22 mouse cellular contexts compared by ENCODE assay signal in the genomic region with DNA sequence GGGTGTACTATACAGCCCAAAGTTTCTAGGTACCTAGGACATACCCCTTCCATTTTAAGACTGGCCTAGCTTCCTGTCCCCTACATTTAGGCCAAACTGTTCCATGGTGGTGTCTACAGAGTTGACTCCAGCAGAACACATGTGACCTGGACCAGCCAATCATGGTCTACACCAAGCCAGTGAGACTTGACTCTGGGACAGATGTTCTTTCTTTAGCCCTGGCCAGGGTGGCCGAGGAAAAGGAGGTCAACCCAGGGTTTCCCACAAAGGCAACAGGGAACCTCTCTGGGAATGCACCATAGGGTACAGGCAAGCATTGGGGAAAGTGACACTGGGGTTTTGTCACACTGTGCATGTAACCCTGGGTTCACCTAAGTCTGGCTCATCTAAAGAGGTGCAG. TPM values are rescaled to one million over a fixed set of nuclear protein-coding genes. Genes with fewer than 3 reads are reported as not detected.
DNase-seq lines count a peak whose midpoint lies in the region; ATAC-seq lines count a peak whose summit lies in the region.
"Had no signal": no experiment of that assay in that cellular context is flagged by ENCODE, and none has a peak within 500 bp of the region (broad histone marks: within the 10 kb centered on the region; RNA-seq: fewer than 3 reads in every experiment).

No protein-coding gene starts in this region.

- no peak overlapping the region for H3K4me3 ChIP-seq in heart, embryonic 12.5 days
- no peak overlapping the region for H3K4me3 ChIP-seq in kidney, embryonic 16.5 days (ENCODE audit: low read length)
- H3K4me3 ChIP-seq in brown adipose tissue, adult 24 weeks (ENCODE audit: insufficient read depth, low read depth, low read length) = no peak overlapping the region
- H3K4me3 ChIP-seq: embryonic facial prominence, embryonic 13.5 days; heart, embryonic 13.5 days; midbrain, embryonic 13.5 days; myocyte; neural tube, embryonic 15.5 days had no signal

- ATAC-seq in heart, embryonic 12.5 days (ENCODE audit: insufficient number of reproducible peaks, low FRiP score) = no peak
- no peak for ATAC-seq in kidney, embryonic 16.5 days (ENCODE audit: low FRiP score, low TSS enrichment)
- ATAC-seq: activated CD4-positive, CD25-positive, alpha-beta regulatory T cell, adult 4 months; forebrain, postnatal 0 days; midbrain, embryonic 13.5 days; Patski had no signal

- H3K27me3 ChIP-seq in heart, embryonic 12.5 days (replicated peaks) = no peaks in the 10 kb centered on the region
- H3K27me3 ChIP-seq in kidney, embryonic 16.5 days (ENCODE audit: insufficient read depth, low read length) = no peaks in the 10 kb centered on the region
- H3K27me3 ChIP-seq: embryonic facial prominence, embryonic 13.5 days; heart, embryonic 13.5 days; neural tube, embryonic 15.5 days; Patski had no signal

- no peak overlapping the region for H3K4me2 ChIP-seq in heart, embryonic 12.5 days
- H3K4me2 ChIP-seq in kidney, embryonic 16.5 days (replicated peaks; ENCODE audit: low read depth, low read length) = no peak overlapping the region
- H3K4me2 ChIP-seq: embryonic facial prominence, embryonic 13.5 days; heart, embryonic 13.5 days; midbrain, embryonic 13.5 days; neural tube, embryonic 15.5 days had no signal

- peak; percentile 99 for DNase-seq in heart, adult 11 months
- DNase-seq in kidney, adult 9 months = no peak
- DNase-seq in skeletal muscle tissue, adult 2 months (ENCODE audit: low read depth, low spot score) = peak; percentile 85
- DNase-seq in testis, postnatal 14 days (ENCODE audit: low spot score) = no peak
- DNase-seq: adrenal gland, postnatal 36 days; B cell, adult 2 months; cerebellum, adult 9-10 months; forebrain, postnatal 0 days; right cerebral cortex, postnatal 25 days; thymus, adult 2 months had no signal

- H3K27ac ChIP-seq in heart, embryonic 12.5 days (ENCODE audit: poor library complexity, severe bottlenecking) = no peak overlapping the region
- peak overlapping the region; percentile 47; the same call in 1 of the 2 replicates for H3K27ac ChIP-seq in kidney, embryonic 16.5 days (ENCODE audit: low read length)
- H3K27ac ChIP-seq in brown adipose tissue, adult 24 weeks (replicated peaks; ENCODE audit: low read depth, low read length) = peak overlapping the region; percentile 76; the same call in 1 of the 2 replicates
- H3K27ac ChIP-seq: heart, embryonic 13.5 days; midbrain, embryonic 13.5 days; neural tube, embryonic 15.5 days had no signal

- no peak overlapping the region for H3K9ac ChIP-seq in heart, embryonic 12.5 days
- no peak overlapping the region for H3K9ac ChIP-seq in kidney, embryonic 16.5 days (replicated peaks; ENCODE audit: low read length)
- H3K9ac ChIP-seq: embryonic facial prominence, embryonic 13.5 days; forebrain, postnatal 0 days; heart, embryonic 13.5 days; midbrain, embryonic 13.5 days; neural tube, embryonic 15.5 days had no signal

- peaks cover 65% of the 10 kb centered on the region for H3K4me1 ChIP-seq in heart, embryonic 12.5 days (replicated peaks)
- peaks cover 66% of the 10 kb centered on the region for H3K4me1 ChIP-seq in kidney, embryonic 16.5 days (ENCODE audit: insufficient read depth, low read length)
- H3K4me1 ChIP-seq in brown adipose tissue, adult 24 weeks (ENCODE audit: control insufficient read depth, insufficient read depth, insufficient read length, low read length) = peaks cover 51% of the 10 kb centered on the region

- H3K9me3 ChIP-seq in heart, embryonic 12.5 days (replicated peaks) = no peaks in the 10 kb centered on the region
- no peaks in the 10 kb centered on the region for H3K9me3 ChIP-seq in kidney, embryonic 16.5 days (ENCODE audit: low read length)
- H3K9me3 ChIP-seq: embryonic facial prominence, embryonic 13.5 days; heart, embryonic 13.5 days; midbrain, embryonic 13.5 days; neural tube, embryonic 15.5 days had no signal

- WGBS in heart, embryonic 12.5 days = 52% methylated on average over 1 of the region's 1 CpGs
- 67% methylated on average over 1 of the region's 1 CpGs for WGBS in kidney, embryonic 16.5 days

- H3K36me3 ChIP-seq in heart, embryonic 12.5 days = no peaks in the 10 kb centered on the region
- H3K36me3 ChIP-seq in kidney, embryonic 16.5 days (ENCODE audit: insufficient read depth, low read length) = no peaks in the 10 kb centered on the region
- H3K36me3 ChIP-seq: embryonic facial prominence, embryonic 13.5 days; heart, embryonic 13.5 days; midbrain, embryonic 13.5 days; neural tube, embryonic 15.5 days had no signal

RNA-seq across cellular contexts. Expression of a gene that starts 14.6 kb away (rescaled TPM):
- polyA plus RNA-seq in heart, embryonic 12.5 days (2016; fragmentation: Nextera tagmentation; extraction: Ambion mirVana) = 11.9 and 13.3 TPM in 2 replicates
- 21.4 and 21.9 TPM in 2 replicates for polyA plus RNA-seq in kidney, embryonic 16.5 days (2015; fragmentation: Nextera tagmentation; extraction: Ambion mirVana)
- polyA plus RNA-seq in brown adipose tissue, adult 24 weeks (2012; ENCODE audit: insufficient read depth, insufficient read length, missing spikeins) = 4.1 and 6.7 TPM in 2 replicates

RNA-seq across cellular contexts. Expression of a gene that starts 25.5 kb away (rescaled TPM):
- polyA plus RNA-seq in heart, embryonic 12.5 days (2016; fragmentation: Nextera tagmentation; extraction: Ambion mirVana) = 23.1 and 24.4 TPM in 2 replicates
- 29.2 and 30.0 TPM in 2 replicates for polyA plus RNA-seq in kidney, embryonic 16.5 days (2015; fragmentation: Nextera tagmentation; extraction: Ambion mirVana)
- 5.0 and 8.4 TPM in 2 replicates for polyA plus RNA-seq in brown adipose tissue, adult 24 weeks (2012; ENCODE audit: insufficient read depth, insufficient read length, missing spikeins)

RNA-seq across cellular contexts. Expression of a gene that starts 33.5 kb away (rescaled TPM):
- polyA plus RNA-seq in heart, embryonic 12.5 days (2016; fragmentation: Nextera tagmentation; extraction: Ambion mirVana) = 0.40 TPM in 1 of 2 replicates, not detected in the other
- polyA plus RNA-seq in kidney, embryonic 16.5 days (2015; fragmentation: Nextera tagmentation; extraction: Ambion mirVana) = 0.30 and 1.5 TPM in 2 replicates
- 4.1 and 7.8 TPM in 2 replicates for polyA plus RNA-seq in brown adipose tissue, adult 24 weeks (2012; ENCODE audit: insufficient read depth, insufficient read length, missing spikeins)
- polyA plus RNA-seq: embryonic facial prominence, embryonic 13.5 days; heart, embryonic 13.5 days; hindbrain, embryonic 11.5 days; liver, embryonic 16.5 days; midbrain, embryonic 13.5 days; thymus, adult 2 months had no signal

RNA-seq across cellular contexts. Expression of a gene that starts 36.0 kb away (rescaled TPM):
- 14.9 and 16.8 TPM in 2 replicates for polyA plus RNA-seq in heart, embryonic 12.5 days (2016; fragmentation: Nextera tagmentation; extraction: Ambion mirVana)
- polyA plus RNA-seq in kidney, embryonic 16.5 days (2015; fragmentation: Nextera tagmentation; extraction: Ambion mirVana) = 15.2 and 21.7 TPM in 2 replicates
- 17.9 and 25.2 TPM in 2 replicates for polyA plus RNA-seq in brown adipose tissue, adult 24 weeks (2012; ENCODE audit: insufficient read depth, insufficient read length, missing spikeins)

Comparison
In these comparisons a context has a peak if more than half of its experiments do, and no peak if none do; other contexts are left out.
1. DNase-seq: peak in heart, adult 11 months (single experiment) and skeletal muscle tissue, adult 2 months (single experiment); none in kidney, adult 9 months (single experiment) and testis, postnatal 14 days (single experiment).